Mouse (Mus musculus) cortical plate, adult 2 months (tissue): ENCODE measurements around the gene Cfap36. TPM values are rescaled to one million over a fixed set of nuclear protein-coding genes. Genes with fewer than 3 reads are reported as not detected.
A peak's percentile ranks its signal among the peaks of the same experiment; 100 is the strongest.

Experiments used
- H3K27ac ChIP-seq: fragments of 200-500 bp; 2 replicates; pipeline ENCODE4 v1.5.1; 2012; ENCODE audit warnings: low read length, control low read depth, inconsistent platforms; ENCODE audit not compliant: insufficient read depth
- H3K4me1 ChIP-seq: fragments of 200-500 bp; 2 replicates; pipeline ENCODE4 v1.6.1; 2011; ENCODE audit warnings: low read length; ENCODE audit not compliant: control insufficient read depth, insufficient read depth
- H3K4me3 ChIP-seq: fragments of 200-500 bp; 2 replicates; pipeline ENCODE4 v1.5.1; 2011; ENCODE audit warnings: mild to moderate bottlenecking, low read length, control low read depth; ENCODE audit not compliant: insufficient read depth
- CTCF ChIP-seq: fragments of 200-500 bp; IDR thresholded peaks from 2 replicates; pipeline ENCODE4 v1.5.1; 2011; ENCODE audit warnings: mild to moderate bottlenecking, control low read depth, low read length; ENCODE audit not compliant: insufficient read depth; ENCODE audit errors: extremely low read depth
- POLR2A ChIP-seq: fragments of 200-500 bp; IDR thresholded peaks from 2 replicates; pipeline ENCODE4 v1.6.1; 2011; ENCODE audit warnings: mild to moderate bottlenecking, low read length, control low read depth; ENCODE audit not compliant: insufficient read depth; ENCODE audit errors: extremely low read depth
- polyA plus RNA-seq: library from polyadenylated mRNA; depleted of rRNA; stranded (reverse); fragments of >200 nt; gene quantifications from 2 replicates; pipeline ENCODE4 v1.2.3, GENCODE M21; 2012; rRNA removed

Cfap36 gene
- polyA plus RNA-seq, 1 experiment, result 77.2 TPM

DNA sequence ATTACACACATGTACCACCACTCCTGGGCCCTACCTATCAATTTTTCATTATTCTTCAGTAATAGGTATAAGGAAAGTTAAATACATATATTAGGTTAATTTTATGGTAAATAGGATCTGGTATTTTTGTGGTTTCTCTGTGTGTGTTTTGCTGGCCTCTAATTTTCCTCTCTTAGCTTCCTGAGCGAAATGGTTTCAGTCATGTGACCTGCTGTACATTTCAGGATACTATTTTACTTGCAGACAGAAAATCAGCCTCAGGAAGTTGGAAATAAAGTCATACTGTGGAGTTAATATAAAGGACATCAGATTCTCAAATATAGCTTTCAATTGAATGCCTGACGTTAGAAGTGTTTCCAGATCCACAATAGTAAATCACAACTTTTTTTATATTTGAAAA is 58.2 kb downstream of the Cfap36 start:
- H3K4me1 ChIP-seq, result no peaks in the 10 kb centered on the region
- no peak overlapping the region for H3K27ac ChIP-seq
- no peak for TF ChIP-seq CTCF
- no peak for TF ChIP-seq POLR2A
- no peak overlapping the region for H3K4me3 ChIP-seq

GRCm38 (mm10) chr11:29181751-29182150 is 65.5 kb downstream of the Cfap36 start:
- TF ChIP-seq POLR2A (no peak), CTCF (no peak)
- H3K27ac ChIP-seq, result no peak overlapping the region
- no peak overlapping the region for H3K4me3 ChIP-seq
- no peaks in the 10 kb centered on the region for H3K4me1 ChIP-seq

DNA sequence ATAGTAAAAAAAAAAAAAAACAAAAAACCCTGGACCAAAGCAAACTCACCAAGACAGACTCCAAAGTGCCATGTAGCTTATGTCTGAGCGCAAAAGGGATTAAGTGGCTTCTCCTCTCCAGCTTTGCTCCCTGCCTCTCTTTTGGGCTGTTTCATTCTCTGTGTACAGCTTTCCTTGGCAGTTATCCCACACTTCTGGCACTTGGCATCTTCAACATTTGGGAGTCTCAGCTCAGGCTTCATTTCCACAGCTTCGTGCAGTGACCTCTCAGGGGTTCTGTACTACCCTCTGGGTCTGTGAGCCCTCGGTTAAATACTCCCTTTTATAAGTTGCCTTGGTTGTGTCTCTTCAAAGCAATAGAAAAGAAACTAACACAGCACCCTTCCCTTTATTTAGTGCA is 66.6 kb downstream of the Cfap36 start:
- Histone ChIP-seq H3K27ac (no peak overlapping the region), H3K4me1 (no peaks in the 10 kb centered on the region), H3K4me3 (no peak overlapping the region)
- TF ChIP-seq CTCF, result no peak
- no peak for TF ChIP-seq POLR2A

DNA sequence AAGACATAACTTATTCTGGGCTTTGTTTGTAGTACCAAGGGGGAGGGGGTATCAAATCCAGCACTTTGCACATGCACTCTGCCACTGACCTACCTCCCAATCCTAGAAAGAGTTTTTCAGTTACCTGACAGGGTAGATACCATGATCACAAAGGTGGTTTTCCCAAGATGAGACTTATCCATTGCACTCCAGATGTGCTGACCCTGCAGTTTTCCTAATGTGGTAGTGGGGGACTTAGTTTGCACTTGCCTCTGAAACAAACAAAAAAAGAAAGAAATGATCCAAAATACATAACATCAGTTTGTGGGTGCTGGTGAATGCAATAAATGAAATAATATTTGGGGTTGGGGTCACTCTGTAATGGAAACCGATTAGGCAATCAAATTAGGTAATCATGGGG is 67.9 kb downstream of the Cfap36 start:
- no peaks in the 10 kb centered on the region for H3K4me1 ChIP-seq
- H3K4me3 ChIP-seq, result no peak overlapping the region
- H3K27ac ChIP-seq, result no peak overlapping the region
- TF ChIP-seq POLR2A (no peak), CTCF (no peak)

- Histone ChIP-seq H3K4me3 (peak overlapping the region; percentile 71), H3K4me1 (peaks cover 3% of the 10 kb centered on the region; the same call in 1 of the 2 replicates), H3K27ac (no peak overlapping the region)
- no peak for TF ChIP-seq POLR2A
- no peak for TF ChIP-seq CTCF
These were observed 73.3 kb downstream of the Cfap36 start for GRCm38 (mm10) chr11:29173706-29174436.

DNA sequence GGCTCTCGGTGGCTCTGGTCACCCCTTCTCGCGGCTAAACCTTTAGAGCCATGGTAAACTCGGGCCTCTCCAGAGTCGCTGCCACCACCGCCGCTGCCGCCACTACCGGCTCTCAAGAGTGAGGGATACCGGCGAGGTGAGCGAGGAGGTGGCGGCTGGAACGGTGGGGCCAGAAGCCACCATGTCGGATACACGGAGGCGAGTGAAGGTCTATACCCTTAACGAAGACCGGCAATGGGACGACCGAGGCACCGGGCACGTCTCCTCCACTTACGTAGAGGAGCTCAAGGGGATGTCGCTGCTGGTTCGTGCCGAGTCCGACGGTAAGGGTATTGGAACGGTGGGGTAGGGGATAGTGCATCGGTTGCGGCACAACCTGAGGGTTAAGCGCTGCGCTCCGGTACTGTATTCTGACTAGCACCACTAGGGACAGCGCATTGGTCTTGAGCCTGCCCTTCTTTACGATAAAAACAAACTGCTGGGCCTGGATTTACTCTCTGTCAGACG is 74.0 kb downstream of the Cfap36 start:
- peak overlapping the region; percentile 71 for H3K4me3 ChIP-seq
- peak overlapping the region; percentile 92 for H3K27ac ChIP-seq
- H3K4me1 ChIP-seq, result peaks cover 3% of the 10 kb centered on the region; the same call in 1 of the 2 replicates
- TF ChIP-seq CTCF (peak; percentile 33), POLR2A (peak; percentile 46; the same call in 1 of the 2 replicates)

DNA sequence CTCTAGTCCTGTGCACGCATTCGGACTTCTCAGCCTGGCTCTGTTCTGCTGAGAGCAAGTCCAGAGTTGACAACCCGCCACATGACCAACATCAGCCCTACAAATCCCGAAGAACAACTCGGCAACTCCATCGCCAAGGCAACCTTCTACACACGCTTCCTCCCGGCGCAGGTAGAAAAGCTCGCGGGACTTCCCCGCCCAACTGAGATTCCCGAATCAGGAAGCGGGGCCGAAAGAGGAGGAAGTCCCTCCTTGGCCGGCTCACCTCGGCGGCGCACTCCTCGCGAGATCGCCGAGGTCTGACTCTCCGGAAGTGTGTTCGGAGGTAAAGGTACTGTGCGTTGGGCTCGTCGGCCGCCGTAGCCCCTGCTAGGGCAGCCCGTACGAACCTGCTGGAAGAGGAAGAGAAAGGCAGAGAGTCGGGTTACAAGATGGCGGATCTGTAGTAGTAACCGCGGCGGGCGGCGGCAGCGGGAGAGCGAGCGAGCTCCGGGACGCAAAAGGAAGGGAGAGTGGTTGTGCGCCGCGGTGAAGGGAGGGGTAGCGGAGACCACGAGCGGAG is 74.6 kb downstream of the Cfap36 start, which contains the start of gene Ppp4r3b:
TSS of gene Ppp4r3b (plus strand) at position 328 of the 562 bp plus-strand sequence.
- Histone ChIP-seq H3K4me3 (peak within 1 kb of the TSS; percentile 71), H3K27ac (peak within 1 kb of the TSS; percentile 92), H3K4me1 (peaks cover 3% of the 10 kb centered on the region; the same call in 1 of the 2 replicates)
- no peak for TF ChIP-seq CTCF
- peak; percentile 64 for TF ChIP-seq POLR2A

DNA sequence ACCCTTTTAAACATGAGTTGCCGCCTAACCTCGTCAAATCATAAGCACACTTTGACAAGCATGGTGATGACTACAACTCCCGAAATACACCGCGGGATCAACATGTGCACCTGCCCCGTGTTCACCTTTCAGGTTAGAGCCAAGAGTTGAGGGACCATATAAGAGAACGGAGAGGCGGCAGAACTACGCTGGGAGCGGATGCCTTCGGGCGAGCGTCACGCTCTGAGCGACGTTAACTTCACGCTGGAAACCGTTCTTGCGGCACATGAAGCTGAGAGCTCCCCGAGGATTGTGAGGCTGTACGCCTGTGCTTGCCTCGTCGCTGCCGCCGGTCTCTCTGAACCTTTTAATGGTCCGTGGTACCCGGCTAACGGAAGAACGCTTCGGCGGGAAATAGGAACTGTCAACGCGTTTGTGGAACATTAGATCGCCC is 75.2 kb downstream of the Cfap36 start:
- H3K27ac ChIP-seq, result no peak overlapping the region
- peaks cover 3% of the 10 kb centered on the region; the same call in 1 of the 2 replicates for H3K4me1 ChIP-seq
- TF ChIP-seq CTCF (no peak), POLR2A (peak; percentile 63; the same call in 1 of the 2 replicates)
- peak overlapping the region; percentile 71 for H3K4me3 ChIP-seq

Other genes with a start within 250 kb of the Cfap36 start
- 19.2 and 21.0 TPM in 2 replicates for gene Pnpt1, start 116.7 kb downstream of the Cfap36 start, polyA plus RNA-seq
- gene Ppp4r3b, start 74.5 kb downstream of the Cfap36 start, polyA plus RNA-seq, result 17.3 and 18.4 TPM in 2 replicates
- gene Ccdc88a, start 126.2 kb upstream of the Cfap36 start, polyA plus RNA-seq, result 18.7 and 19.0 TPM in 2 replicates